Mouse (Mus musculus) layer of hippocampus, adult 9-11 months (tissue): Measurements from ENCODE around the gene Eid2b.
A peak's percentile ranks its signal among the peaks of the same experiment; 100 is the strongest.

Source experiments
- DNase-seq: peaks from one replicate; pipeline ENCODE4 v3.0.0; 2022

The Eid2b gene

DNA sequence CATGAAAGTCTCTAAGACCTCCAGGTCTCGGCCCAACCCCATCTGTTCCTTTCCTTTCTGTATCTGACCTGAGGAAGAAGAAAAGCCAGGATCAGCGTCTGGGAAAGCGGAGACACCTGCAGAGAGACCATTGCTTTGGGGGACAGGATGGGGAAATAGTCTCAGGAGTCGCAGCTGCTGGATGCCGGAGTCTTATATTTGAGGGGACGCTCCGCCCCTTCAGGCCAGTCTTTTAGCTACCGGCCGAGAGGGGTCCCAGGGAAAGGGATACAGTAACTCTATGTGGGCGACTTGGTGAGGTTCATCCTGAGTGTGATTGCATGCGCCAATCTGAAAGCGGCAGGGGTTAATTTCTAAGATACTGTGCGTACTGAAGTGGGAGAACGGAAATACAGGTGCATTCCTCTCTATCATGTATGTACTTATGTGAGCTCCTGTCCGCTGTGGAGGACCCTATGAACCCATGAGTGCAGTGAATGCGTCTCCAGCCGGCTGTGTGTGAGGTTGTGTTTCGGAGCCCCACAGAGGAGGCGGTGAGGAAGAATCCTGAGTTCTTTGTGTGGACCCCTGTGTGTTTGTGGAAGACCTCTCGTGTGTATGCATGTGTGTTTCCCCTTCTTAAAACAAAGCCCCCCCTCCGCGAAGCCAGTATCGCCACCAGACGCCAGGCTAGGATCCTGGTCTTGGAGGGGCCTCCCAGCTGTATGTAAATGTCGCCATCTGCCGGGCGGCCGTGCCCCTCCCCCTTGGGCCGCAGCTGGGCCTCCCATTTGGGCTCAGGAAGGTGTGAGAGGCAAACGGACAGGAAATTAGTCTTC is 24.3 kb downstream of the Eid2b start, which contains the start of gene Dll3:
TSS of gene Dll3 (minus strand) at position 623 of the 818 bp plus-strand sequence.
- no peak for DNase-seq

DNA sequence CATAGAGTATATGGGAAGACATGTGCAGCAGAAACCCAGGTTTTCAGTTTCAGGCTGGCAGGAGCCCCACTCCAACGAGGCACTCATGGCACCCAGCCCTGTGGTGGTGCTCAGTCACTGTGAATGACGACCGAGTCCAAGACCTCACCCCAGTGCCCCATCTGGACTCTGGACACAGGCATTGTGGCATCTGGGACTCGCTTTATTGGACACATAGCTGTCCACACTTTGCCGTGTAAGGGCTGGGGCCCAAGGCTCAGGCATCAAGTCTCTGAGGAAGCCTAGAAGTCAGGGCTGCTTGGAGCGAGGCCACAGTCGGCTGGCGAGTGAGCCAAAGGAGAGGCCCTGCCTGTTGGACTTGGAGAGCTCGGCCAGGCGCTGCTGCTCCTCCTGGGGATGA is 28.1 kb downstream of the Eid2b start:
- DNase-seq, result no peak

DNA sequence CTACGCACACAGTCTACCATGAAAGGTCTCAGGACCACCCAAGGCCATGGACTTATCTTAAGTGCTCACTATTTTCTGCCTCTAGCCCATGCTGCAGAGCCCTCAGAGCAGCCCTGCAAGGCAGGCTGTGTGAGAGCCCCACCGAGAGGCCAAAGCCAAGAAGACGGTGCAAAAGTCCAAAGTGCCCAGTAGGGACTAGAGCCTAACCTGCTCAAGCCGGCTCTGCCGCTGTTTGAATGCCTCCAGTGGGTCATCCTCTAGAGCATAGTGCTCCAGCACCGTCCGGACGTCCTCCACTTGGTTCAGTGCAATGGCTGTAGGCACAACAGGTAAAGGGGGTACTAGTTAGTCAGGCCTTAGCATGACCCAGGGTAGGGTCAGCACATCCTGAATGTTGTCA is 28.7 kb downstream of the Eid2b start:
- no peak for DNase-seq

DNA sequence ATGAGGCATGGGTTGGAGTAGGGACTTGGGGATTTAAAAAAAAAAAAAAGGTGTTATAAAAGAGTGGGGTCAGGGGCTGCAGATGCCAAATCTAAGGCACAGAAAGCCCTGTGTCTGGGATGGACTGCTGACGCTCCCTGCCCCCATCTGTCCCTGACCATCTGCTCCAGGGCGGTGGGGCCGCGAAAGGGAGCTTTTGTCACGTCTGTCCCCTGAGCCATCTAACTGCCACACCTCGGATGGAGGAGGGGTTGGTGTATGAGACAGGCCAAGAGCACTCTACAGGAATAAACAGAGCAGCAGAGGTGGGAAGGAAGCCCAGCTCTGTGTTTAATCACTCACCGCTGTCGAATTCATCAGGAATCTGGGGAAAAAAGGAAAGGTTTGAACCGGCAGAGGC is 32.2 kb downstream of the Eid2b start:
- DNase-seq, result no peak

DNA sequence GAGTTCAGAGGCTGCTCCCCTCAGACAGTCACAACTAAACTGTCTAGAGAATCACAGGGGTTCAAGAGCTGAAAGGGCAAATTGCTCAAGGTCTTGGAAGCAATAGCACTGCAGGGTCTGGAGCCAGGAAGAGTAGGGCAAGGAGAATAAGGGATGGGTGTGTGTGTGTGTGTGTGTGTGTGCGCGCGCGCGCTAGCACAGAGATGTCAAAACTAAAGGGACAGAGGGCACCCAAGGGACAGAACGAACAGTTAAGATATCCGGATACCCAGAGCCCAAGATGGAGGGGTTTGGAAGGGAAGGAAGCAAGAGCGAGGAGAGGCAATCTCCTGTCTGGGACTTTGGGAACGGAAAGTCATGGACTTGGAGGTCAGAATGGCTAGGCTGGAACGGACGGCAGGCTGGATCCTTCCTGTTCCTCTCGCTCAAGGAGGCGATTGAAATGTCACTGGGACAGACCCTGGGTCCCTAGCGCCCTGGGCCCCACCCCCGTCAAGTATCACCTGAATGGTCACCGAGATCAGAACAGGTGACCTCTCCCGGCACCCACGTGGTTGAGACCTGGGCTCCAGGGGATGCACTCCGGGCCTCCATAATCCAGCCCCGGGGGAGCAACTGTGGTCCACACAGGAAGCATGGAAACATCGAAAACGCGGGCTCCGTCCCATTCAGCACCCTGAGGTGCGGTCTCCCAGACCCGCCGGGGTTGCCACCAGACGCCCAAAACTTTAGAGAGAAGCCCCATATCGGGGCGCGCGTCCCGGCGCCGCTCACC is 33.8 kb downstream of the Eid2b start:
- DNase-seq, result no peak

DNA sequence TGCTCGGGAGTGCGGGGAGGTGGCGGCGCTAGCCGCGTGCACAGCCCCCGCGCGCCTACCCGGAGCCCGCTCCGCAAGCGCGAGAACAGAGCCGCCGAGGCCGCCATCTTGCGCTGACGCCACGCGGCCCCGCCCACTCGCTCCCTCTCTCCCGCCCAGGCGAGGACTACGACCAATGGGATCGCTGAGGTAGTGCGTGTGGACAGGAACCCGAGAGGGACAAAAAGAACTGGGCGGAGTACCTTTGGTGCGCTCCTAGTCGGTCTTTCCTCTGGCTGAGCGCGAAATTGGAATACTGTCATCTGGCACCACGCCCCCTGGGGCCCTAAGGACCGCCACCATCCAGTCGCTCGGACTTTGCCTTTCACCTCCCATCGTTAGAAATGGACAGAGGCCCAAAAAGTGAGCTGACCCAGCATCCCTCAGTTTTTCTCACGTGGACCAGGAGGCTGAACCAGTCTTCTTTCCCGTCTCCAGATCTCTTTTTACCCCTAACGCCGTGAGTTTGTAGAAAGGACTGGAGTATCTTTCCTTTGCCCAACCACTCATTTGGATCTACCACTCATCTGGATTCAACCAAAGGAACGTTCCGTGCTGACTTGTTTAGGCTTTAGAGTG is 34.5 kb downstream of the Eid2b start, which contains the start of gene Timm50:
TSS of gene Timm50 (minus strand) at position 147 of the 618 bp plus-strand sequence.
- peak; percentile 97 for DNase-seq

DNA sequence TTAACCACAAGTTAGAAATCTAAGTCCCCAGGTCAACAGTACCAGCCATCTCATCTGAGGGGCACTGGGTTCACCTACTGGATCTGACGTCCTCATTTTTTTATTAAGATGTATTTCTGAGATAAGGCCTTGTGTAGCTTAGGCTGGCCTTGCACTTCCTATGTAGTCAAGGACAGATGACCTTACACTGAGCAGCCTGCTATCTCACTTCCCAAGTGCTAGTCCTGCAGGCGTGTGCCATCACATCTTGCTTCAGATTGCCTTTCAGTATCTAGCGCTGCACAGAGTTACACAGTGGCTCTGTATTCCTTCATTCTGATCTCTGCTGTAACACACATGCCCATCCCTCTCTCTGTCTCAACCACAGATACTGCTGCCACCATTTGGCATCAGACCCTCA is 40.5 kb downstream of the Eid2b start:
- no peak for DNase-seq

DNA sequence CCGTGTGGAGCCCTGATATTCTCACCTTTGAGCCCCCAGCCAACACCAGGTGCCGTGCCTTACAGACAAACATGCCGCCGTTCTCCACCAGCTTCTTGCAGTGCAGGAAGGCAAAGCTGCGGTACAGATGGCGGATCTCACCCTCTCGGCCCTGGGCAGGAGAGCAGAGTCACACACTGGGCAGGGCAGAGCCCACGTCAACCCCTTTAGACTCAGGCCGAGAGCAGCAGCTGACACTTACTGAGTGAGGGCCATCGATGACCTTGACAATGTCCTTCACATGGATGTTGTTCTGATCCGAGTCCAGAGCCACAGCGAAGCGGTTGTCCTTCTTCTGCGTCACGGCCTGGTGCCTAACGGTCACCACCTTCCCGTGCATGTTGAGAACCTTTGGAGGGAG is 41.2 kb downstream of the Eid2b start:
- no peak for DNase-seq

DNA sequence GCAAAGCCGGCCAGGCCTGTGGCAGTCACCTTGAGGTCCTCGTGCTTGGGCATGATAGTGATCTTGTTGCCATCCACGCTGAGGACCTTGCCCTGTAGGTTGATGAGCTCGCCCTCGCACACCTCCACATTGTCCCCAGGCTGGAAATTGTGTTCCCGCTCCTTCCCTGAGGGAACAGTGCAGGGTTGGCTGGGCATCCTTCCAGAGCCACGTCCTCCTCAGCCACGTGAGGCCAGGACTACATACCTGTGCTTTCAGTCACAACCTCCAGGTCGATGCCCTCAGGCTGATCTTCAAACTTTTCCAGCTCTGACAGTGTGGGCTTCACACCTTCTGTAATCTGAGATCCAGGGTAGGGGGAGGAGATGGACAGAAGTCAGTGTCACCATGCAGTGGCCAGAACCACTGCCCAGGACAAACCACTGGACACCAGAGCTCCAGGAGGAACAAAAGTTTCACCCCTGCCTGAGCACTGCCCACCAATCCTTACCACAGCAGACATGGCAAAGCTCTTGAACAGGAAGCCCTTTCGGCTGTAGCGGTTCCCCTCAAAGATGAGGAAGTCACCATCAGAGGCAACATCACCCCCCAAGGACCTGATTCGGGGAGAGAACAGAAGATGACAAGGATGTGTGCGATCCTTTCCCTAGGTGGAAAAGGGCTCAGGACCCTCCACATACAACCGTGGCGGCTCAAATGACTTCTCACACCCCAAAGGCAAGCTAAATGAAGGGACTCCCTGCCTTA is 44.6 kb downstream of the Eid2b start:
- DNase-seq, result no peak

DNA sequence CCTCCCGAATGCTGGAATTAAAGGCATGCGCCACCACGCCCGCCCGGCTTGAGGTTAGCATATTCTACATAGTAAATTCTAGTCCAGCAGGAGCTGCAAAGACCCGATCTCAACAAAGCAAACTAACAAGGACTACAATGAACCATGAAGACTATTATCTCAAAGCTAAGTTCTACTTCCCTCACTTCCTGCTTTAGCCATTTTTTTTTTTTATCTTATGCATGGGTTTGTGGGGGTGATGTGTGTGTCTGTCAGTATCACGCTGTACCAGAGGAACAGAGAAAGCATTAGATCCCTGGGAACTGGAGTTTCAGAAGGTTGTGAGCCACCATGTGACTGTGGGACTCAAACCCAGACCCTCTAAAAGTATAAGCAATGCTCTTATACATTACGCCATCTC is 47.8 kb downstream of the Eid2b start:
- no peak for DNase-seq

DNA sequence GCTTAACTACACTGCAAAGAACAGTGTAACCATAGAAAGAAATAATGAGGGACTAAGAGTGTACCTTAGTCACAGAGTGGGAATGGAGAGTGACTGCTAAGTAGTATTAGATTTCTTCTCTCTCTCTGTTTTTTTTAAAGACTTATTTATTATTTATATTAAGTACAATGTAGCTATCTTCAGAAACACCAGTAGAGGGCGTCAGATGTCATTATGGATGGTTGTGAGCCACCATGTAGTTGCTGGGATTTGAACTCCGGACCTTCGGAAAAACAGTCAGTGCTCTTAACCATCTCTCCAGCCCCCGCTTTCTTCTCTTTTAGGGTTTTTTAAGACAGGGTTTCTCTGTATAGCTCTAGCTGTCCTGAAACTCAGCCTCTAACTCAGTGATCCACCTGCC is 48.9 kb downstream of the Eid2b start:
- DNase-seq, result no peak

DNA sequence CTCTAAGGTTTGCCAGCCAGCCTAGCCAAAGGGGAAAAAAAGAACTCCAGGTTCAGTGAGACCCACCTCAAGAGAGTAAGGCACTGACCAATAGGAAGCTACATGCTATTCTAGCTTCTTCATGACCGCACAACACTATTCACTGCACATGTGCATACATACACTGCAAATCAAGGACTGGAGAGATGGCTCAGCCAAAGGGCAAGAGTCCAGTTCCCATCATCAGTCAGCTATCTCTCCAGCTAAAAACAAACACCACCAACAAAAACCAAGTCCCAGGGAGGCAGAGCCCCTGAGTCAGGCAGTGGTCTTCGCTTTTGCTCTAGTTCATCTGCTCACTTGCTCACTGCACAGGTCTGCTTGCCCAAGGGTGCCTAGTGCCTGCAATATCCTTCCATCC is 50.7 kb downstream of the Eid2b start:
- no peak for DNase-seq
